Mouse (Mus musculus): ENCODE results near the gene Mdm2. TPM values are rescaled to one million over a fixed set of nuclear protein-coding genes. Genes with fewer than 3 reads are reported as not detected.

Mdm2 gene
- polyA plus RNA-seq, 1 experiment from 2014 or later = 22.0 TPM

GRCm38 (mm10) chr10:117642201-117642450, 68.4 kb downstream of the Mdm2 start:
- no peak overlapping the region for H3K27ac ChIP-seq
- no peak overlapping the region for H3K4me3 ChIP-seq (replicated peaks; ENCODE audit: low read depth, low read length)
- no peak for TF ChIP-seq CTCF (IDR thresholded peaks at IDR 0.05; ENCODE audit: low read depth)
- H3K27me3 ChIP-seq (ENCODE audit: insufficient read depth, low read length) = no peaks in the 10 kb centered on the region; the same call in 1 of the 2 replicates
- H3K36me3 ChIP-seq (ENCODE audit: insufficient read depth, low read length) = no peaks in the 10 kb centered on the region
- H3K4me2 ChIP-seq (ENCODE audit: low read length) = no peak overlapping the region
- whole genome bisulfite sequencing = 78% methylated on average over 9 of the region's 9 CpGs
- ATAC-seq (replicated peaks; ENCODE audit: low FRiP score, low read depth) (no peak), DNase-seq (ENCODE audit: low spot score) (no peak)
- H3K4me1 ChIP-seq (replicated peaks; ENCODE audit: insufficient read depth, low read length) = no peaks in the 10 kb centered on the region; the same call in 1 of the 2 replicates
- H3K9me3 ChIP-seq (replicated peaks; ENCODE audit: low read length) = no peaks in the 10 kb centered on the region
- no peak overlapping the region for H3K9ac ChIP-seq (ENCODE audit: low read depth, low read length)

DNA sequence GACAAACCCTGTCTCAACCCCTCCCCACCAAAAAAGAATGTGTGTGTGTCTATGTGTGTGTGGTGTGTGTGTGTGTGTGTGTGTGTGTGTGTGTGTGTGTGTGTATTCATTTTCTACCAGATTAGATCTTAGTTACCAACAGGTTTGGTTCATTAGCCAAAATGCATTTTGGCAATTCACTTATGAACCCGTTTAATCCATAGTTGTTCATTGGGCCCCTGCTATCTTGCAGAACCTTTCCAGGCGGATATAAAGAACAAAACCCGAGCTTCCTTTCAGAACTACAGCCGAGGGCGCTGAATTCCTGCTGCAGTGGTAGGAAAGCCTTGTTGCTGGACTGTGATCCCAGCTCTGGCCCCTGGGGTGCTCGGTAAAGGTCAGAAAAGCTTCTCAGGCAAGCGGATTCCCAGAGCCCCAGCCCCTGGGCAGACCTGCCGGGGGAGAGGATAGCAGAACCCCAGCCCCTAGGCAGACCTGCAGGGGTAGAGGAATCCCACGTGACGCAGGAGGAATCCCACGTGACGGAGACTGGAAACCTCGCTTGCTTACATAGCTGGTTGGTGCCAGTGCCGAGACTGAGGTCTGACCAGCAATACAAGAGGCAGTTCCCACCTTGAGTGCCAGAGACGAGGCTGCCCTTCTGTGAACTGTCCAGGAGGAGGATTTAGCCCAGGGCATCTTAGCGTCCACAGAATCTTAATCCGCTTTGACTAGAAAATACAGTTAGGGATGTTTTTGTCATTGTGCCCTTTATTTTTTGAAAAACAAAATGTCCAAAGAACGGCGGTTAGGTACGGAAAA, 69.0 kb downstream of the Mdm2 start:
- no peak for TF ChIP-seq CTCF (IDR thresholded peaks at IDR 0.05; ENCODE audit: low read depth)
- no peaks in the 10 kb centered on the region for H3K36me3 ChIP-seq (ENCODE audit: insufficient read depth, low read length)
- no peak overlapping the region for H3K4me3 ChIP-seq (replicated peaks; ENCODE audit: low read depth, low read length)
- ATAC-seq (replicated peaks; ENCODE audit: low FRiP score, low read depth) (no peak), DNase-seq (ENCODE audit: low spot score) (no peak)
- H3K4me2 ChIP-seq (ENCODE audit: low read length) = no peak overlapping the region
- H3K27ac ChIP-seq = no peak overlapping the region
- H3K4me1 ChIP-seq (replicated peaks; ENCODE audit: insufficient read depth, low read length) = no peaks in the 10 kb centered on the region; the same call in 1 of the 2 replicates
- 67% methylated on average over 20 of the region's 20 CpGs for WGBS
- no peak overlapping the region for H3K9ac ChIP-seq (ENCODE audit: low read depth, low read length)
- H3K27me3 ChIP-seq (ENCODE audit: insufficient read depth, low read length) = no peaks in the 10 kb centered on the region; the same call in 1 of the 2 replicates
- no peaks in the 10 kb centered on the region for H3K9me3 ChIP-seq (replicated peaks; ENCODE audit: low read length)

GRCm38 (mm10) chr10:117640595-117641078, 69.9 kb downstream of the Mdm2 start:
- DNase-seq (ENCODE audit: low spot score) (no peak), ATAC-seq (replicated peaks; ENCODE audit: low FRiP score, low read depth) (no peak)
- Histone ChIP-seq H3K27ac (no peak overlapping the region), H3K9me3 (replicated peaks; ENCODE audit: low read length) (no peaks in the 10 kb centered on the region), H3K4me1 (replicated peaks; ENCODE audit: insufficient read depth, low read length) (no peaks in the 10 kb centered on the region; the same call in 1 of the 2 replicates), H3K4me3 (replicated peaks; ENCODE audit: low read depth, low read length) (no peak overlapping the region), H3K27me3 (ENCODE audit: insufficient read depth, low read length) (no peaks in the 10 kb centered on the region; the same call in 1 of the 2 replicates), H3K9ac (ENCODE audit: low read depth, low read length) (no peak overlapping the region), H3K4me2 (ENCODE audit: low read length) (no peak overlapping the region), H3K36me3 (ENCODE audit: insufficient read depth, low read length) (no peaks in the 10 kb centered on the region)
- WGBS = 65% methylated on average over 7 of the region's 7 CpGs
- TF ChIP-seq CTCF (IDR thresholded peaks at IDR 0.05; ENCODE audit: low read depth) = no peak

- no peak for TF ChIP-seq CTCF (IDR thresholded peaks at IDR 0.05; ENCODE audit: low read depth)
- no peaks in the 10 kb centered on the region for H3K9me3 ChIP-seq (replicated peaks; ENCODE audit: low read length)
- no peaks in the 10 kb centered on the region for H3K36me3 ChIP-seq (ENCODE audit: insufficient read depth, low read length)
- DNase-seq (ENCODE audit: low spot score) (no peak), ATAC-seq (replicated peaks; ENCODE audit: low FRiP score, low read depth) (no peak)
- H3K4me2 ChIP-seq (ENCODE audit: low read length) = no peak overlapping the region
- H3K4me1 ChIP-seq (replicated peaks; ENCODE audit: insufficient read depth, low read length) = no peaks in the 10 kb centered on the region; the same call in 1 of the 2 replicates
- no peak overlapping the region for H3K4me3 ChIP-seq (replicated peaks; ENCODE audit: low read depth, low read length)
- H3K27ac ChIP-seq = no peak overlapping the region
- no peaks in the 10 kb centered on the region; the same call in 1 of the 2 replicates for H3K27me3 ChIP-seq (ENCODE audit: insufficient read depth, low read length)
- 57% methylated on average over 21 of the region's 21 CpGs for WGBS
- no peak overlapping the region for H3K9ac ChIP-seq (ENCODE audit: low read depth, low read length)
Measured at GRCm38 (mm10) chr10:117639899-117640594, 70.5 kb downstream of the Mdm2 start.

DNA sequence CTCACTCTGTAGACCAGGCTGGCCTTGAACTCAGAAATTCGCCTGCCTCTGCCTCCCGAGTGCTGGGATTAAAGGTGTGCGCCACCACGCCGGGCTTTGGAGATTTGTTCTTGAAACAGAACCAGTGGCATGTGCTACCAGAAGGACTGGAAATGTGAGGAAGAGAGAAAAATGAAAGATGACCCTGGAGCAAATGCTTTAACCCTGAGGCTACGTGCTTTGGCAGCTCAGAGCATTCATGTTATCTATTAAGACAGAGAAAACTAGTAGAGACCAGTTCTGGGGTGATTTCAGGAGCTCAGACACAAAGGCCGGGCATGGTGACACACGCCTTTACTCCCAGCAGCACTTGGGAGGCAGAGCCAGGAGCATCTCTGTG, 71.3 kb downstream of the Mdm2 start:
- Histone ChIP-seq H3K4me2 (ENCODE audit: low read length) (no peak overlapping the region), H3K9me3 (replicated peaks; ENCODE audit: low read length) (no peaks in the 10 kb centered on the region), H3K4me3 (replicated peaks; ENCODE audit: low read depth, low read length) (no peak overlapping the region), H3K27ac (no peak overlapping the region), H3K4me1 (replicated peaks; ENCODE audit: insufficient read depth, low read length) (no peaks in the 10 kb centered on the region; the same call in 1 of the 2 replicates), H3K36me3 (ENCODE audit: insufficient read depth, low read length) (no peaks in the 10 kb centered on the region), H3K27me3 (ENCODE audit: insufficient read depth, low read length) (no peaks in the 10 kb centered on the region; the same call in 1 of the 2 replicates), H3K9ac (ENCODE audit: low read depth, low read length) (no peak overlapping the region)
- no peak for TF ChIP-seq CTCF (IDR thresholded peaks at IDR 0.05; ENCODE audit: low read depth)
- WGBS = 94% methylated on average over 8 of the region's 8 CpGs
- DNase-seq (ENCODE audit: low spot score) = no peak
- no peak for ATAC-seq (replicated peaks; ENCODE audit: low FRiP score, low read depth)

Other genes starting within 250 kb of the Mdm2 start
- gene Cpm, start 81.3 kb downstream of the Mdm2 start, polyA plus RNA-seq (2015; fragmentation: Nextera tagmentation; extraction: Ambion mirVana) = 51.7 and 52.8 TPM in 2 replicates
- 12.7 and 13.1 TPM in 2 replicates for gene Slc35e3, start 35.6 kb upstream of the Mdm2 start, polyA plus RNA-seq (2015; fragmentation: Nextera tagmentation; extraction: Ambion mirVana)
- gene Nup107, start 81.9 kb upstream of the Mdm2 start, polyA plus RNA-seq (2015; fragmentation: Nextera tagmentation; extraction: Ambion mirVana) = 34.9 and 37.9 TPM in 2 replicates
- gene Rap1b, start 135.3 kb upstream of the Mdm2 start, polyA plus RNA-seq (2015; fragmentation: Nextera tagmentation; extraction: Ambion mirVana) = 174 TPM in 2 replicates